In the genomic region with DNA sequence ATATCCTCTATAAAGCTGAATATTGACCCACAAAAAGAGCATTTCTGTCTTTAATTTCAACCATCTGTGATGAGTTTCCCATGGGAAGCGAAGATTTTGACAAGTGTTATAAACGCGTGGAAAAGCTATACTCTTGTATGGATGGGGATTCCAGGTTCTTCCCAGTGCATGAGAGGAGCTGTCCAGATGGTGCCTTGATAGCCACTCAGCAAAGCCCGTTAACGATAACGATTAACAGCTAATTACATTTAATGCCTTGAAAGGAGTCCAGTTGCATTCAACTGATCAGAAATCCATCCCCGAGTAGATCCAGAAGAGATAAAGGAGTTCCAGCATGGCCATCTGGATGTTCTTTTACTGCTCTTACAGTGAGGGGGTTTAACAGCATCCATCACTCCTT, we compare ENCODE assay signal across 26 mouse cellular contexts.
DNase-seq lines count a peak whose midpoint lies in the region; ATAC-seq and TF ChIP-seq lines count a peak whose summit lies in the region.
"Had no signal": no experiment of that assay in that cellular context is flagged by ENCODE, and none has a peak within 500 bp of the region (broad histone marks: within the 10 kb centered on the region; RNA-seq: fewer than 3 reads in every experiment).

No protein-coding gene starts in this region.

- no peaks in the 10 kb centered on the region for H3K36me3 ChIP-seq in forebrain, embryonic 14.5 days (ENCODE audit: control insufficient read depth, insufficient read depth, low read length)
- H3K36me3 ChIP-seq in forebrain, embryonic 12.5 days (replicated peaks) = no peaks in the 10 kb centered on the region
- H3K36me3 ChIP-seq: embryonic facial prominence, embryonic 12.5 days; heart, embryonic 12.5 days; heart, embryonic 15.5 days; hindbrain, embryonic 10.5 days; hindbrain, embryonic 13.5 days; intestine, embryonic 15.5 days had no signal

- H3K9me3 ChIP-seq in forebrain, embryonic 14.5 days (replicated peaks; ENCODE audit: control insufficient read depth, low read length) = no peaks in the 10 kb centered on the region
- H3K9me3 ChIP-seq in forebrain, embryonic 12.5 days = no peaks in the 10 kb centered on the region
- H3K9me3 ChIP-seq: embryonic facial prominence, embryonic 12.5 days; heart, embryonic 12.5 days; heart, embryonic 15.5 days; hindbrain, embryonic 10.5 days; hindbrain, embryonic 13.5 days; intestine, embryonic 15.5 days had no signal

- TF ChIP-seq CTCF in brain, embryonic 14.5 days (IDR thresholded peaks at IDR 0.05; ENCODE audit: borderline replicate concordance, extremely low read depth, insufficient read depth, insufficient read length) = no peak

- no peak overlapping the region for H3K4me2 ChIP-seq in forebrain, embryonic 14.5 days (ENCODE audit: low read length)
- no peak overlapping the region for H3K4me2 ChIP-seq in forebrain, embryonic 12.5 days
- H3K4me2 ChIP-seq: embryonic facial prominence, embryonic 12.5 days; heart, embryonic 12.5 days; heart, embryonic 15.5 days; hindbrain, embryonic 13.5 days; intestine, embryonic 15.5 days had no signal

- no peak overlapping the region for H3K9ac ChIP-seq in forebrain, embryonic 14.5 days (ENCODE audit: low read length)
- H3K9ac ChIP-seq in forebrain, embryonic 12.5 days = no peak overlapping the region
- H3K9ac ChIP-seq: embryonic facial prominence, embryonic 12.5 days; heart, embryonic 12.5 days; heart, embryonic 15.5 days; hindbrain, embryonic 13.5 days; intestine, embryonic 15.5 days had no signal

- H3K27me3 ChIP-seq in forebrain, embryonic 14.5 days (replicated peaks; ENCODE audit: control insufficient read depth, insufficient read depth, low read length) = no peaks in the 10 kb centered on the region
- H3K27me3 ChIP-seq in forebrain, embryonic 12.5 days = no peaks in the 10 kb centered on the region
- H3K27me3 ChIP-seq: embryonic facial prominence, embryonic 12.5 days; heart, embryonic 12.5 days; heart, embryonic 15.5 days; hindbrain, embryonic 13.5 days; intestine, embryonic 15.5 days had no signal

- TF ChIP-seq POLR2A in brain, embryonic 14.5 days (IDR thresholded peaks at IDR 0.05; ENCODE audit: borderline replicate concordance, extremely low read depth, insufficient read depth, insufficient read length, poor library complexity, severe bottlenecking) = no peak

- peak; percentile 52; the same call in 1 of the 2 replicates for ATAC-seq in forebrain, embryonic 14.5 days
- ATAC-seq in forebrain, embryonic 12.5 days (ENCODE audit: low FRiP score) = no peak
- ATAC-seq: activated CD4-positive, CD25-positive, alpha-beta regulatory T cell, adult 4 months; hindbrain, embryonic 16.5 days; intestine, embryonic 15.5 days had no signal

- no peak overlapping the region for H3K4me3 ChIP-seq in forebrain, embryonic 14.5 days (ENCODE audit: low read depth, low read length)
- no peak overlapping the region for H3K4me3 ChIP-seq in forebrain, embryonic 12.5 days (replicated peaks)
- H3K4me3 ChIP-seq: embryonic facial prominence, embryonic 12.5 days; erythroblast, embryonic 14.5 days; heart, embryonic 12.5 days; heart, embryonic 15.5 days; hindbrain, embryonic 10.5 days; hindbrain, embryonic 13.5 days; intestine, embryonic 15.5 days had no signal

- DNase-seq in embryo, embryonic 10.5 days (ENCODE audit: low spot score) = peak; percentile 3
- DNase-seq in embryo, embryonic 10 days (ENCODE audit: low spot score) = no peak
- peak; percentile 49 for DNase-seq in forebrain, embryonic 14.5 days (ENCODE audit: low spot score)
- DNase-seq in brain, embryonic 14.5 days (ENCODE audit: low read depth) = peak; percentile 70
- peak; percentile 45 for DNase-seq in retina, postnatal 1 day
- DNase-seq in right cerebral cortex, postnatal 25 days = no peak
- DNase-seq: adrenal gland, adult 8-10 months; adrenal gland, postnatal 25 days; cerebellum, adult 18-20 months; cerebellum, adult 9-10 months; cerebellum, postnatal 14 days; embryo, embryonic 11 days; gastrocnemius, postnatal 25 days; heart, adult 18-20 months; heart, postnatal 10 days; heart, postnatal 36 days had no signal

- no peaks in the 10 kb centered on the region for H3K4me1 ChIP-seq in forebrain, embryonic 14.5 days (ENCODE audit: control insufficient read depth, insufficient read depth, low read length)
- no peaks in the 10 kb centered on the region for H3K4me1 ChIP-seq in forebrain, embryonic 12.5 days
- H3K4me1 ChIP-seq: embryonic facial prominence, embryonic 12.5 days; heart, embryonic 12.5 days; heart, embryonic 15.5 days; hindbrain, embryonic 10.5 days; hindbrain, embryonic 13.5 days; intestine, embryonic 15.5 days had no signal

- WGBS in forebrain, embryonic 14.5 days = 46% methylated on average over 7 of the region's 7 CpGs
- 61% methylated on average over 7 of the region's 7 CpGs for WGBS in forebrain, embryonic 12.5 days

- no peak overlapping the region for H3K27ac ChIP-seq in forebrain, embryonic 14.5 days (ENCODE audit: low read depth, low read length)
- H3K27ac ChIP-seq in forebrain, embryonic 12.5 days = no peak overlapping the region
- H3K27ac ChIP-seq: embryonic facial prominence, embryonic 12.5 days; heart, embryonic 15.5 days; hindbrain, embryonic 10.5 days; hindbrain, embryonic 13.5 days; intestine, embryonic 15.5 days had no signal

Comparison
In these comparisons a context has a peak if more than half of its experiments do, and no peak if none do; other contexts are left out.
1. DNase-seq: peak in embryo, embryonic 10.5 days (single experiment), forebrain, embryonic 14.5 days (single experiment), brain, embryonic 14.5 days (single experiment) and retina, postnatal 1 day (single experiment); none in embryo, embryonic 10 days (single experiment) and right cerebral cortex, postnatal 25 days (single experiment).